Mouse (Mus musculus) right cerebral cortex, postnatal 25 days (tissue): ENCODE measurements around the gene Scin.

ENCODE experiments used
- DNase-seq: peaks from one replicate; pipeline ENCODE4 v3.0.0; 2022

The Scin gene

DNA sequence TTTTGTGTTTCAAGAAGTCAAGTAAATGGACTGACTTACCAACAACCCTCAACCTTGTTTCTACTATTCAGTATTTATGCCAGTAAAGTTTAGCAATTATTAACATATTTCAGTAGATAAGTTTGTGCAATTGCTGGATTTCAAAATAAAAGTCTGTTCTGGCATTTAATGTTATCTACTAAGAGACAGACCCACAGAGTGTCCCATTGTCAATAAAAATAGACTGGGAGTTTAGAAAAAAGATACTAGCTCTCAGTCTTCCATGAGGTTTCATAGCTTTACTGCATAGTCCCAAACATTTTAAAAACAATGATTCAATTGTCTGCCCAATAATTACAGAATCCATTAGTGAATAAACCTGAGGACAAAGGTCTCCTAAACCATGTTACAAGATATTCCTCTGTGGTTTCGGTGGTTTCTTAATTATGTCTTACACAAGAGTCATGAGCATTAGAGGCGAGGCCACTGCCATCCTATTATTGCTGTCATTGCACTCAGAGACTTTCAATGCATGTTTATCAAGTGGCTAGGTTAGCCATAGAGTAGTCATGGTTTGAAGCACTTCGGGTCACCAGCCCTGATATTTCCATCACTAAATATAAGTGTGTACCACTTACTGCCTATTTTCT, 110.9 kb downstream of the Scin start:
- no peak for DNase-seq

DNA sequence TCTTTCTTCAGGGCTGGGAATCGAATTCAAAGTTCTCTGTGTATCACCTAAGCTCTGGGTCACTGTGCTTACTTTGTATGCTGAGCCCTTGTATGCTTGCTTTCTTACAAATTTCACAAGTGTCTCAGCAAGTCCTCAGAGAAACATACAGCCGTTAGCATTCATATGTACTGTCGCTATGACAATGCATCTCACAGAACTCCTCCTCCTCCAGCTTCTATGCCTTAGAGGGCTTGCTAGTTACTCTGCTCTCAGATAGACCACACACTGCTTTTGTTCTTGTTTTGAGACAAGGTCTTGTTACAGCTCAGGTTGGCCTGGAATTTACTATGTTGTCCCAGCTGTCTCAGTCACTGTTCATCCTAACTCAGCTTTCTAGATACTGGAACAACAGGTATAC, 111.7 kb downstream of the Scin start:
- no peak for DNase-seq

- DNase-seq = no peak
Measured at GRCm38 (mm10) chr12:40017955-40018505, 116.0 kb downstream of the Scin start.

GRCm38 (mm10) chr12:40016648-40017460, 117.2 kb downstream of the Scin start:
- DNase-seq = peak; percentile 11

GRCm38 (mm10) chr12:40016068-40016467, 118.0 kb downstream of the Scin start:
- DNase-seq = no peak

DNA sequence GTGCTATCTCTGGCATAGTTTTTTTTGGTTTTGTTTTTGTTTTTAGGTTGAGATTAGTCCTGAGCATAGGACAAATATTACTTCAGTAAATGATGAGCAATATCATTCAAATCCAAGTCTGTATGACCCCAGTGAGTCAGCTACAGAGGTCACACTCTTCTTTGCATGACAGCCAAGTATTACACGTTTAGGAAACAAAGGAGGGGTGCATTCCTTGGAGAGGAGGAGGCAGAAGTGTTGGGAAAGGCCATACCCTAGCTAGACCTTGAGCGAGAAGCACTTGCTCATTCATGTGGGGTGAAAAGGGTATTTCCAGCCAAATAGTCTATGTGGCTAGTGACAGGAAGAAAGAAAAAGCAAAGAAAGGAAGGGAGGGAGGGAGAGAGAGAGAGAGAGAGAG, 124.2 kb downstream of the Scin start:
- no peak for DNase-seq
